Mouse (Mus musculus): ENCODE measurements around the gene 1700012A03Rik. TPM values are rescaled to one million over a fixed set of nuclear protein-coding genes. Genes with fewer than 3 reads are reported as not detected.

The 1700012A03Rik gene
- total RNA-seq (2021), result not detected

- intact Hi-C loops (cut with DNase I), result no loop called here
- DNase-seq (ENCODE audit: low spot score), result no peak
Measured at GRCm38 (mm10) chr6:32049951-32050345, at the start of gene 1700012A03Rik. 1700012A03Rik (plus strand) TSS chr6:32050246.

GRCm38 (mm10) chr6:32004228-32004627, 45.8 kb upstream of the 1700012A03Rik start:
- DNase-seq (ENCODE audit: low spot score), result no peak
- intact Hi-C loops (cut with DNase I), result no loop called here

- no peak for DNase-seq (ENCODE audit: low spot score)
- intact Hi-C loops (cut with DNase I), result no loop called here
Measured at GRCm38 (mm10) chr6:32005914-32006313, 44.1 kb upstream of the 1700012A03Rik start.

DNA sequence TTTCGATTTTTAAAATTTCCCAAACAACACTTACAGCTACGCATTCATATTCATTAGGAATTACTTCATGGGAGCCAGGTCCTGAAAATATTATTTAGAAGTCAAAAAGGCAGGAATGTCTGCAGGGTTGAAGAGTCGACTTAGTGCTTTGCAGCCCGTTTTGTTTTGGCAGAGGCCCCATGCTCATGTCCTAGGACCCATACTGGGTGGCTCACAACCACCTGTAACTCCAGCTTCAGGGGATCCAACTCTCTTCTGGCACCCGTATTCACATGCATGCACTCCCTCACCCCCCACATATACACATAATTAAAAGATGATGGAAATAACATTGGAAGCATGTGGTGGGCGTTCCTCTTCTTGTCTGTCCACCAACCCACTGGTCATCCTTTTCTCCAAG, 43.7 kb upstream of the 1700012A03Rik start:
- intact Hi-C loops (cut with DNase I), result no loop called here
- DNase-seq (ENCODE audit: low spot score), result no peak

GRCm38 (mm10) chr6:32007336-32007735, 42.7 kb upstream of the 1700012A03Rik start:
- intact Hi-C loops (cut with DNase I), result no loop called here
- no peak for DNase-seq (ENCODE audit: low spot score)

DNA sequence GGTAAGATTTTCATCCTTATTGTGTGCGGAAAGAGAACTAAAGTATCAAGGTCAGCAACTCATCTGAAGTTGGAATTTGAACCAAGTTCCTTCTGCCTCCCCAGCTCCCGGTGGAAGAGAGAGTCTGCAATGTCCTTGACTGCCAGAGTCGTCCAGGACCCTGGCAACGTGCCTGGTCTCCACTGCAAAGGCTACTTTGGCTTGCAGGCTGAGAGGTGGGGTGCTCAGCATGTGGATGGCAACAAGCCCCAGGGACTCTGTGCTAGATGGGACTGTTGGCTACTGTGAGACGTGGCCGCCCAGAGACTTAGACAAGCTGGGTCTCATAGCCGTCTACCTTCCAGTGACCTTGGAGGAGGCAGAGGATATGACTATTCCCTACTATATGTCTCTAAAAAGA, 33.2 kb upstream of the 1700012A03Rik start:
- intact Hi-C loops (cut with DNase I), result no loop called here

DNA sequence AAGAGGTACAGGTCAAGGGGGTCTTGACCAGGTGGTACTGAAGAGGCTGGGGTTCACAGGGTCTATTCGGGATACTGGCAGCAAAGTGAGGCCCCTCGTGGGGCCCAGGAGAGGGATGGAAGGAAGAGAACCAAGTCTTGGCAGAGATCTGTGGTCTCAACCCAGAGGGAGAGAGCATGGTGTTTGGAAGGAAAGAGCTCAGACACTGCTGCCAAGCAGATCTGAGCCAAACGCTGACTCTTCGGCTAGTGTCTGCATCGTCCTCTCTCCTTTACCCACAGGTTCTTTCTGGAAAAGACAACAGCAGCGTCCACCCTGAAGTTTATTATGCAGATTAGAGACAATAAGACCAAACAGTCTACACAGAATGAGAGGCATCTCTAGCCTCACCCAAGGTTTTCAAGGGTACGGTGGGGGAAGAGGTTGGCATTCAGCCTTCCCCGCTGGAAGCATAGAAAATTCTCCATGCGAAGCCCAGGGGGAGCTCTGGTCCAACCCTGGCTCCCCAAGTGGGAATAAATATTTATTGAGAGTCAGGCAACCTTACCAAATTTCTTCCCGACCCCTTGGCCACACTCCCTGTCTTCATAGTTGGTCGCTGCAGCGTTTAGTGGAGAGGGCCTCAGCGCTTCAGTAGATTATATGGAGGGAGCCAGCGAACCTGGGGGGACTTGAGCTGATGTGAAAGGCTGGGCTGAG, 32.5 kb upstream of the 1700012A03Rik start:
- intact Hi-C loops (cut with DNase I), result no loop called here
- DNase-seq (ENCODE audit: low spot score), result peak; percentile 19

More for the DNA sequence above, 33.2 kb upstream of the 1700012A03Rik start:
- DNase-seq (ENCODE audit: low spot score), result peak; percentile 6

DNA sequence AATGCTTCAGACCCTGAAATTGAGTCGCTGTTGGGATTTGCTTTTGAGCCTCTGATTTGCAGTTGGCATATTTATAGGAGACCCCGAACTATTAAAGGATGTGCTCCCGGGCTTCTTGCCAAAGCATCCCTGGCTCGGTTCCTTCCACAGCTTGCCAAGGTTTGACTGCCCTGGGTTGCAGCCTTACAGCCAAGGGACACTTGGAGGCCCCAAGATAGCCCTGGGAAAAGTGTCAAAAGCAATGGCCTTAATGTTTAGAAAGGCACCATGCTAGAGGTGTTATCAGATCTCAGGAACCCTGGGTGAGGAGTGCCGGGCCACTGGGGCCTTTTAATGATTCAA, 32.0 kb upstream of the 1700012A03Rik start:
- intact Hi-C loops (cut with DNase I), result no loop called here
- peak; percentile 12 for DNase-seq (ENCODE audit: low spot score)

GRCm38 (mm10) chr6:32021853-32022536, 28.1 kb upstream of the 1700012A03Rik start:
- DNase-seq (ENCODE audit: low spot score), result no peak
- intact Hi-C loops (cut with DNase I), result no loop called here

- intact Hi-C loops (cut with DNase I), result no loop called here
- DNase-seq (ENCODE audit: low spot score), result no peak
Measured at GRCm38 (mm10) chr6:32022537-32022869, 27.5 kb upstream of the 1700012A03Rik start.

DNA sequence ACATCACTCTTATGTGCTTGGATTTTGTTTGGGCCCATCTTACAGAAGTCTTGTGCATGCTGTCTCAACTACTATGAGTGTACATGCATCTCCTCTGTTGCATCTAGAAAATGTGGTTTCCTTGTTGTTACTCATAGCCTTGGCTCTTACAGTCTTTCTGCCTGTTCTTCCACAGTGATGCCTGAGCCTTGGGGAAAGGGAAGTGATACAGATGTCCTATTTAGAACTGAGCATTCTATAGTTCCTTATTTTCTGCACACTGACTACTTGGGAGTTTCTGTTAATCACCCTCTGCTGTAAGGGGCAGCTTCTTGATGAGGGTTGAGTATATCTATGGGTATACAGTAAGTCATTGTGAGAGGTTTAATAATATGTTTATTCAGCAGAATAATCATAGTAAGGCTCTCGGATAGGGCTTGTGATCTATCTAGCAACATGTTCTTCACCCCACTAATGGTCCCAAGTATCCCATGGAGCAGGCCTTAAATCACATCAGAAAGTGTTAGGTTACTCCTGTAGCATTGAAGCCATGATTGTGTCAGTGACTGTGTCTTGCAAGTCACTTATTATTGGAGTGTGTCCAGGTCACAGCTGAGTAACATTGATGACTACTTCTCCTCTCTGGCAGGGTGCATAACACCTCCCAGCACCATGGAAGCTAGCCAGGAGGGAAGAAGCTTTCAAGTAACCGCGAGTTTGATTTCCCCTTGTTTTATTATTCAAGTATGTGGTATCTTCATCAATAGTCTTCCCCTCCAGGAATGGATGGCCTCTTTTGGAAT, 21.6 kb upstream of the 1700012A03Rik start:
- DNase-seq (ENCODE audit: low spot score), result no peak
- intact Hi-C loops (cut with DNase I), result no loop called here

- intact Hi-C loops (cut with DNase I), result no loop called here
Measured at GRCm38 (mm10) chr6:32034226-32034625, 15.8 kb upstream of the 1700012A03Rik start.

DNA sequence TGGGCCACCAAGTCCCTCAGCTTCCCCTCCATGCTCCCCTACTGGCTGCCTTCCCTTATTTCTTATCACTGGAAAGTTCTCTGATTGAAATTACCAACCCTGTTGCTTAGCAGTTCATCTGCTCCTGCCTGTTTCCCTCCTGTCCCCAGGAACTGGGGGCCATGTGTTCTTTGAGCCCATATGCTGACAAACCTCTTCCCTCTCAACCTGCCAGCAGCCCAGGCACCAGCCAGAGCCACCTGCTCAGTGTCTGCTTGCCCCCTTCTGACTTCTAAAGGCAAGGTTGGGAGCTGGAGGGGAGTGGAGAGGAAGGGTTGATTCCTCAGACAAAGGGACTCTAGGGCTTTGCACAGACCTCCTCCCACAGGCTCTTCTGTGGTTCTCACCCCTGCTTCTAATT, 4.7 kb upstream of the 1700012A03Rik start:
- intact Hi-C loops (cut with DNase I), result no loop called here

More at GRCm38 (mm10) chr6:32034226-32034625, 15.8 kb upstream of the 1700012A03Rik start:
- no peak for DNase-seq (ENCODE audit: low spot score)

GRCm38 (mm10) chr6:32049256-32049950, 643 bp upstream of the 1700012A03Rik start:
- intact Hi-C loops (cut with DNase I), result no loop called here
- no peak for DNase-seq (ENCODE audit: low spot score)

More for the DNA sequence above, 4.7 kb upstream of the 1700012A03Rik start:
- no peak for DNase-seq (ENCODE audit: low spot score)

- peak; percentile 2 for DNase-seq (ENCODE audit: low spot score)
- intact Hi-C loops (cut with DNase I), result no loop called here
Measured at GRCm38 (mm10) chr6:32052135-32052915, 2.3 kb downstream of the 1700012A03Rik start.

DNA sequence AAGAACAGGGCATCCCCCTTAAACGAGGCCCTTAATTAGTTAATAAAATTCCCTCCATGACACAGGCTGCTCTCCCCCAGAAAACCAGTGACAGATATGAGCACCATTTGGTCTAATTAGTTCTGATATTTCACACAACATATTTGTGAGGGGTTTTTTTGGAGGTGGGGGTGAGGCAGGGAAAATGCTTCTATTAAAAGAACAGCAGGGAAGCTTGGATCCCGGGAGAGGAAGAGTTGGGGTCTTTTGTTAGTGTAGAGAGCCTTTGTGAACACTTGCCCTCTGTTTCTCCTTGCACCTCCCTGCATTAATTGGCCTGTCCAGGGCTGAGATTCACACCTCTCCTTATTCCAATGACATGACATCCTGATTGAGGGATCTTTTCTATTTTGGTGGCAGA, 6.5 kb downstream of the 1700012A03Rik start:
- no peak for DNase-seq (ENCODE audit: low spot score)
- intact Hi-C loops (cut with DNase I), result no loop called here

- intact Hi-C loops (cut with DNase I), result no loop called here
Measured at GRCm38 (mm10) chr6:32058571-32058970, 8.5 kb downstream of the 1700012A03Rik start.

DNA sequence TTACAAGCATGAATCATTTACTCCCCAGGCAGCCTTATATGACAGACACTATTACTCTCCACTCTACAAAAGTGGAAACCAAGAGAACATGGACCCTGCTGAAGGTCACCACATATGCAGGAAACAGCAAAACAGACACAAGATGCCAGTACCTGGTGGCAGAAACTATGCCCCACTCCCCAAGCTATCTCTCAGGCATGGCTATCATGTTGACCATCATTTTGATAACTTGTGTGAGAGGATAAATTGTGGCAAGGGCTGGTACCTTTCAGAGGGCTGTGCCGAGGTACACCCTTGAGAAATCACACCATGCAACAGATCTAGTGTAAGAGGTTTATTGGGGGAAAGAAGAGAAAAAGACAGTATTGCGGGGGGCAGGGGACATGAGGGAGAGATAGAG, 10.6 kb downstream of the 1700012A03Rik start:
- DNase-seq (ENCODE audit: low spot score), result no peak
- intact Hi-C loops (cut with DNase I), result no loop called here

More at GRCm38 (mm10) chr6:32058571-32058970, 8.5 kb downstream of the 1700012A03Rik start:
- DNase-seq (ENCODE audit: low spot score), result no peak

DNA sequence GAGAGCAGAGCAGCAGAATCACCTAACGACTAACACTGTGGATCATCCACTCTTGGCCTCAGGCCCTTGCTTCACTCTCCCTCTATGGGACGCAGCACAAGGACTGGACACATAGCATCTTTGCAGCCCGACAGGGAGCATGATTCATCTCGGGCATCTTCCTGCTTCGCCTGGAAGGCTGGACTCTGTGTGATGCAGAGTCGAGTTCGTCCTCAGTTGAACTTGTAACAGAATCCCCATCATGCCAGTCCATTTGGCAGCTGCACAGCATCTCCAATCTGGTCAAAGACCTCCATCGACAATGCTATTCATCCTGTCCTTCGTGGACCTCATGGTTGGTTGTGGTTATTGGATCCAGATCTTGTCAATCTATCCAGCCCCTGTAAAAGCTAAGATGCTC, 11.2 kb downstream of the 1700012A03Rik start:
- intact Hi-C loops (cut with DNase I), result no loop called here

More for the DNA sequence above, 11.2 kb downstream of the 1700012A03Rik start:
- no peak for DNase-seq (ENCODE audit: low spot score)

Measured in heart, postnatal 25 days (tissue).